Mouse (Mus musculus) hindbrain, embryonic 10.5 days (tissue): Measurements from ENCODE around the gene Sox5. TPM values are rescaled to one million over a fixed set of nuclear protein-coding genes. Genes with fewer than 3 reads are reported as not detected.

Source experiments
- DNase-seq: peaks from one replicate; pipeline ENCODE4 v3.0.0-alpha.2; 2017; ENCODE audit warnings: low spot score
- H3K27ac ChIP-seq: fragments of 300-500 bp; sonication (generic); 2 replicates; pipeline ENCODE4 v1.5.1; 2016; ENCODE audit warnings: mild to moderate bottlenecking, moderate library complexity
- H3K27me3 ChIP-seq: fragments of 300-500 bp; sonication (generic); 2 replicates; pipeline ENCODE4 v1.6.1; 2016; ENCODE audit warnings: mild to moderate bottlenecking; ENCODE audit not compliant: poor library complexity, insufficient read depth, severe bottlenecking
- H3K36me3 ChIP-seq: fragments of 300-500 bp; sonication (generic); 2 replicates; pipeline ENCODE4 v1.6.1; 2016; ENCODE audit warnings: mild to moderate bottlenecking, moderate library complexity
- H3K4me1 ChIP-seq: fragments of 300-500 bp; sonication (generic); replicated peaks from 2 replicates; pipeline ENCODE4 v1.6.1; 2016; ENCODE audit warnings: mild to moderate bottlenecking
- H3K4me3 ChIP-seq: fragments of 300-500 bp; sonication (generic); 2 replicates; pipeline ENCODE4 v1.5.1; 2016; ENCODE audit warnings: mild to moderate bottlenecking, moderate library complexity
- H3K9me3 ChIP-seq: fragments of 300-500 bp; sonication (generic); 2 replicates; pipeline ENCODE4 v1.6.1; 2016; ENCODE audit warnings: mild to moderate bottlenecking, moderate library complexity
- WGBS: fragments of 180-500 bp; shearing (Covaris S2); methylation state at CpG from one replicate; pipeline ENCODE4 v1.1.7; 2016; 5-methylcytosine and 5-hydroxymethylcytosine counted together
- polyA plus RNA-seq: library from polyadenylated mRNA; unstranded; fragments of >200 nt; fragmentation: Nextera tagmentation; extraction: Ambion mirVana; gene quantifications from 2 replicates; pipeline ENCODE4 v1.2.1, GENCODE M21; 2016

The Sox5 gene
- polyA plus RNA-seq, 1 experiment from 2014 or later: 30.6 TPM

GRCm38 (mm10) chr6:144561718-144562117, 220.1 kb downstream of the Sox5 start:
- WGBS: 81% methylated on average over 5 of the region's 5 CpGs
- DNase-seq: no peak
- no peak overlapping the region for H3K4me3 ChIP-seq
- H3K4me1 ChIP-seq: peaks cover 17% of the 10 kb centered on the region
- H3K27me3 ChIP-seq: no peaks in the 10 kb centered on the region
- H3K9me3 ChIP-seq: peaks cover 12% of the 10 kb centered on the region; the same call in 1 of the 2 replicates
- peak overlapping the region; percentile 83; the same call in 1 of the 2 replicates for H3K27ac ChIP-seq
- 0 out of 2 replicates have a peak, but pooled peaks cover 9% of the 10 kb centered on the region for H3K36me3 ChIP-seq

- Histone ChIP-seq H3K27ac (peak overlapping the region; percentile 83), H3K4me1 (peaks cover 17% of the 10 kb centered on the region), H3K27me3 (no peaks in the 10 kb centered on the region), H3K36me3 (0 out of 2 replicates have a peak, but pooled peaks cover 9% of the 10 kb centered on the region), H3K9me3 (peaks cover 12% of the 10 kb centered on the region; the same call in 1 of the 2 replicates), H3K4me3 (no peak overlapping the region)
- WGBS: 35% methylated on average over 3 of the region's 3 CpGs
- peak; percentile 52 for DNase-seq
Observed at GRCm38 (mm10) chr6:144560211-144560610, 221.6 kb downstream of the Sox5 start.

GRCm38 (mm10) chr6:144553476-144553875, 228.3 kb downstream of the Sox5 start:
- Histone ChIP-seq H3K36me3 (no peaks in the 10 kb centered on the region), H3K27me3 (no peaks in the 10 kb centered on the region), H3K27ac (no peak overlapping the region), H3K4me3 (no peak overlapping the region), H3K9me3 (no peaks in the 10 kb centered on the region), H3K4me1 (peaks cover 5% of the 10 kb centered on the region)
- WGBS: 82% methylated on average over 6 of the region's 6 CpGs
- no peak for DNase-seq

GRCm38 (mm10) chr6:144548991-144549390, 232.8 kb downstream of the Sox5 start:
- no peak for DNase-seq
- Histone ChIP-seq H3K27ac (no peak overlapping the region), H3K27me3 (no peaks in the 10 kb centered on the region), H3K9me3 (peaks cover 8% of the 10 kb centered on the region; the same call in 1 of the 2 replicates), H3K4me3 (no peak overlapping the region), H3K36me3 (no peaks in the 10 kb centered on the region), H3K4me1 (peaks cover 5% of the 10 kb centered on the region)
- 94% methylated on average over 8 of the region's 8 CpGs for WGBS

- H3K27ac ChIP-seq: no peak overlapping the region
- no peak overlapping the region for H3K4me3 ChIP-seq
- no peaks in the 10 kb centered on the region for H3K4me1 ChIP-seq
- no peak for DNase-seq
- peaks cover 8% of the 10 kb centered on the region; the same call in 1 of the 2 replicates for H3K9me3 ChIP-seq
- no peaks in the 10 kb centered on the region for H3K36me3 ChIP-seq
- no peaks in the 10 kb centered on the region for H3K27me3 ChIP-seq
Observed at GRCm38 (mm10) chr6:144547141-144547540, 234.6 kb downstream of the Sox5 start.

- no peak overlapping the region for H3K27ac ChIP-seq
- H3K36me3 ChIP-seq: no peaks in the 10 kb centered on the region
- DNase-seq: no peak
- 92% methylated on average over 8 of the region's 8 CpGs for WGBS
- H3K4me1 ChIP-seq: peaks cover 3% of the 10 kb centered on the region; the same call in 1 of the 2 replicates
- peaks cover 8% of the 10 kb centered on the region; the same call in 1 of the 2 replicates for H3K9me3 ChIP-seq
- H3K4me3 ChIP-seq: no peak overlapping the region
- H3K27me3 ChIP-seq: no peaks in the 10 kb centered on the region
Observed at GRCm38 (mm10) chr6:144545549-144545948, 236.2 kb downstream of the Sox5 start.

- peaks cover 3% of the 10 kb centered on the region; the same call in 1 of the 2 replicates for H3K4me1 ChIP-seq
- 80% methylated on average over 9 of the region's 9 CpGs for WGBS
- no peaks in the 10 kb centered on the region for H3K36me3 ChIP-seq
- no peaks in the 10 kb centered on the region for H3K27me3 ChIP-seq
- no peak overlapping the region for H3K27ac ChIP-seq
- no peak overlapping the region for H3K4me3 ChIP-seq
- DNase-seq: no peak
- H3K9me3 ChIP-seq: no peaks in the 10 kb centered on the region
Observed at GRCm38 (mm10) chr6:144541316-144541715, 240.5 kb downstream of the Sox5 start.

GRCm38 (mm10) chr6:144539439-144540192, 242.2 kb downstream of the Sox5 start:
- no peak overlapping the region for H3K4me3 ChIP-seq
- 0 out of 2 replicates have a peak, but pooled peaks cover 5% of the 10 kb centered on the region for H3K36me3 ChIP-seq
- H3K9me3 ChIP-seq: peaks cover 3% of the 10 kb centered on the region; the same call in 1 of the 2 replicates
- no peak for DNase-seq
- H3K27me3 ChIP-seq: no peaks in the 10 kb centered on the region
- peaks cover 3% of the 10 kb centered on the region; the same call in 1 of the 2 replicates for H3K4me1 ChIP-seq
- 90% methylated on average over 18 of the region's 18 CpGs for WGBS
- no peak overlapping the region for H3K27ac ChIP-seq

- no peak for DNase-seq
- Histone ChIP-seq H3K27me3 (no peaks in the 10 kb centered on the region), H3K4me1 (peaks cover 4% of the 10 kb centered on the region; the same call in 1 of the 2 replicates), H3K36me3 (no peaks in the 10 kb centered on the region), H3K4me3 (no peak overlapping the region), H3K9me3 (no peaks in the 10 kb centered on the region), H3K27ac (no peak overlapping the region)
- WGBS: 77% methylated on average over 11 of the region's 11 CpGs
Observed at GRCm38 (mm10) chr6:144523479-144523878, 258.3 kb downstream of the Sox5 start.

GRCm38 (mm10) chr6:144518811-144519210, 263.0 kb downstream of the Sox5 start:
- WGBS: 88% methylated on average over 2 of the region's 2 CpGs
- H3K27me3 ChIP-seq: no peaks in the 10 kb centered on the region
- H3K9me3 ChIP-seq: no peaks in the 10 kb centered on the region

GRCm38 (mm10) chr6:144515905-144516304, 265.9 kb downstream of the Sox5 start:
- Histone ChIP-seq H3K27ac (no peak overlapping the region), H3K4me1 (peaks cover 7% of the 10 kb centered on the region), H3K4me3 (no peak overlapping the region), H3K27me3 (no peaks in the 10 kb centered on the region), H3K36me3 (no peaks in the 10 kb centered on the region), H3K9me3 (no peaks in the 10 kb centered on the region)
- no peak for DNase-seq
- WGBS: 93% methylated on average over 8 of the region's 8 CpGs

More at GRCm38 (mm10) chr6:144518811-144519210, 263.0 kb downstream of the Sox5 start:
- no peak overlapping the region for H3K4me3 ChIP-seq
- DNase-seq: no peak
- H3K36me3 ChIP-seq: no peaks in the 10 kb centered on the region
- H3K4me1 ChIP-seq: peaks cover 4% of the 10 kb centered on the region; the same call in 1 of the 2 replicates
- no peak overlapping the region for H3K27ac ChIP-seq

- H3K9me3 ChIP-seq: no peaks in the 10 kb centered on the region
- WGBS: 79% methylated on average over 8 of the region's 8 CpGs
- H3K36me3 ChIP-seq: no peaks in the 10 kb centered on the region
- no peak for DNase-seq
- no peak overlapping the region for H3K27ac ChIP-seq
- no peaks in the 10 kb centered on the region for H3K27me3 ChIP-seq
- no peak overlapping the region for H3K4me3 ChIP-seq
- peaks cover 7% of the 10 kb centered on the region for H3K4me1 ChIP-seq
Observed at GRCm38 (mm10) chr6:144513761-144514160, 268.0 kb downstream of the Sox5 start.

- Histone ChIP-seq H3K4me3 (no peak overlapping the region), H3K36me3 (no peaks in the 10 kb centered on the region), H3K27ac (no peak overlapping the region), H3K4me1 (peaks cover 7% of the 10 kb centered on the region), H3K9me3 (no peaks in the 10 kb centered on the region), H3K27me3 (no peaks in the 10 kb centered on the region)
- no peak for DNase-seq
- 64% methylated on average over 7 of the region's 7 CpGs for WGBS
Observed at GRCm38 (mm10) chr6:144511925-144512324, 269.9 kb downstream of the Sox5 start.
